Mouse (Mus musculus): ENCODE data around the gene Ssbp3.

GRCm38 (mm10) chr4:107019027-107019426 is 108.5 kb downstream of the Ssbp3 start:
- TF ChIP-seq CTCF (IDR thresholded peaks at IDR 0.05; ENCODE audit: low read depth, low read length) (no peak), POLR2A (IDR thresholded peaks at IDR 0.05; ENCODE audit: extremely low read depth, insufficient read depth, low read length) (no peak)
